Mouse (Mus musculus) spleen, postnatal 36 days (tissue): ENCODE measurements at regions not wholly inside any gene's neighbourhood (a gene's known extent, or its start where the extent isn't known, plus 50 kb on each side); places are given as distances from the start of the nearest gene placed in this dataset.

Experiments
- DNase-seq, 2 experiments: peaks; one replicate each; pipeline ENCODE4 v3.0.0; 2022; ENCODE audit warnings: low spot score in 2 of 2, mixed read lengths in 1 of 2

DNA sequence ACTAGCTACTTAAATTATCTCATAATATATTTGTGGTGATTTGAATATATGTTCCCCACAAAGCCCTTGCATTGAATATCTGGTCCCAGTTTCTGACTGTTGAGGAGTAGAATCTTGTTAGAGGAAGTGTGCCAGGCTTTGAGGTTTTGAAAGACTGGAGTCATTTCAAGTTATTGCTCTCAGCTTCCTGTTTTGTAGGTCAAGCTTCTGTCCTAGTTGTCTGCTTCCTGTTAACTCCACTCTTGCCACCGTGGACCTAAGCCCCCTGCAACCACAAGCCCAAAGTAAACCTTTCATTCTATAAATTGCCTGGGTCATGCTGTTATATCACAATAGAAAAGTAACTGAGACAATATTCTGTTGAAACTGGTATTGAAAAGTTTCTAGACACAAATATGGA, 1232.3 kb upstream of the Lrrc6 start:
- peak in 1 of 2 experiments; percentile 22 for DNase-seq

GRCm38 (mm10) chr15:67729492-67729891, 1228.8 kb upstream of the Lrrc6 start:
- no peak for DNase-seq

DNA sequence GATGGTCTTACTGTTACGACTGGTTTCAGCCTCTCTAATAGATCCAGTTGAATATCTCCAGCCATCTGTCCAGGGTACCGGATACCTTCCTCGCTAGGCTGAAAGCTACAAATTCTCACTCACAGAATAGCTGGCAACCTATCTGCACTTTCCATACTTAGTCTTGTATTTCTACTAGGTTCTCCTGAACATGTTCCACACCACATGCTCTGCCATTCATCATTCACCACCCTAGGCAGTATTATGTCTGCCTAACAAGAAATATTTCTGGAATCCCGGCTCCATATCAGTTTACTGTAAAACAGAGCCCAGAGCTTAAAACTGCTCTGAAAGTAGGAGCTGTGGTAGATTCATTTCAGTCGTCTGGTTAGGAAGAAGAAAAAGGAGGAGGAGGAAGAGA, 1224.5 kb upstream of the Lrrc6 start:
- DNase-seq, result no peak

- no peak for DNase-seq
Measured at GRCm38 (mm10) chr15:67714203-67714602, 1213.5 kb upstream of the Lrrc6 start.

- no peak for DNase-seq
Measured at GRCm38 (mm10) chr15:67686140-67686539, 1185.4 kb upstream of the Lrrc6 start.

- DNase-seq, result no peak
Measured at GRCm38 (mm10) chr15:67673276-67673675, 1172.6 kb upstream of the Lrrc6 start.

DNA sequence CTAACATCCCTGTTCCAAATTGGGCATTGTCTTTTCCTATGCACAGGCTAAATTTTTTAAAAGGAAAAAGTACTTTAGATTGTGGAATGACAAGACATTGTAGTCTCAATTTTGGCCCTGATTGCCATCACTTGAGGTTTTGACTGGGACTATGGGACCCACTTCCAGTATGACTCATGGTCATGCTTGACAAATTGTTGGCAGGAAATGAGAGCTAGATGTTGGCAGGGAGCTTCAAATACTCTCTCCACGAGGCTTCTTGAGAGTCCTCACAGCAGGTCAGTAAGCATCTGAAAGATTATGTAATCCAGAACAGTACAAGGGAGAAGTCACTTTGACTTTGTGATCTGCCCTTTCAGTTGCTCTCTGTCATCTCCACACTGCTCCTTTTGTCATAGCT, 1135.4 kb upstream of the Lrrc6 start:
- no peak for DNase-seq

GRCm38 (mm10) chr15:67626704-67627287, 1126.1 kb upstream of the Lrrc6 start:
- DNase-seq, result no peak

DNA sequence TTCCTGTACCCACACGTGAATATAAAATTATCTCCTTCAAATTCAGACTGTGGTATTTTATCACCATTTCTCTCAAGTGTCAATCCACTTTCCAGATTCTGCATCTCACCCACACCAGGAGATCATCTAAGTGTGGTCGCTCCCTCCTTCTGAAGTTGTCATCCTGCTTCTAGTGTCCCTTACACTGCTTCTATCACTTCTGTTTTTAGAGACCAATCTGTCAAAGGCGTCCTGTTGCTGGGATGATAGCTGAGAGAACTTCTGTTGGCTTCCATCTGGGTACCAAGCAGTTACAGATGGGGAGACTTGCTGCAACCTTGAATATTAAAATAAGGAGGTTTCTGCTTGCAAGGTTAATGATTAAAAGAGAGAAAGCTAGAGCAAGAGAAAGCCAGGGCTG, 1111.2 kb upstream of the Lrrc6 start:
- no peak for DNase-seq

- no peak for DNase-seq
Measured at GRCm38 (mm10) chr15:67598426-67598825, 1097.7 kb upstream of the Lrrc6 start.

DNA sequence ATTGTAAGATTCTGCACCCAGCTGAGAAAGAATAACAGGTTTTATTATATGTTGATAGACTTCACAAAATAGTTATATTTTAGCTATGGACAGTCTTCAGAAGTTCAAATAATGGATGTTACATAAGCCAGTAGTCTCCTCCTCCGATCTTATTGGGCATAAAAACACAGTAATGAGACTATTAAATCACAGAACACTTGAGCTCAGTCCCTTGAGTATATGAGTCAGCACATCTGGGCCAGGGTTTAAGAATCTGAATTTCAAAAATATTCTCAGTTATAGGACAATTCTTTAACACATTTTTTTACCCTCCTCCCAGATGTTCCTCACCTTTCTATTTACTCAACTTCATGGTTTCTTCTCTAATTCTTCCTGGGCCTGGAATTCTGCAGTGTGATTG, 1075.9 kb upstream of the Lrrc6 start:
- DNase-seq, result no peak

DNA sequence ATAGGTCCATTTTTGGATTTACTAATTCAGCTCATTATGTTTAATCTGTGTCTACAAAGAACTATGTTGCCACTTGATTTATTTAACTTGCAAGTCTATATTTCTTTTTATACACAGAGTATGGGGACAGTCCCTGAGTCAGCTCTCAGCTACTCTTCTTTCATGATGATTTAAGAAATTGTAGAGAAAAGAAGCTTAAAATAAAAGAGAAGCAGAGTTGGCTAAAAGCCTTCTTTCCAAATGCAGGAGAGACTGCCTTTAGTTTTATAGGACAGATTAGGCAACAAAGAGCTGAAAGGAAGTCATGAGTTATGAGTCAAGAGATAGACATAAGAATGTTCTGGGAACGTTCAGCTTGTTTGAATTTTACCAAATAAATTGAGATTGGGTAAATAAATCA, 1070.9 kb upstream of the Lrrc6 start:
- no peak for DNase-seq

GRCm38 (mm10) chr15:67557304-67557703, 1056.6 kb upstream of the Lrrc6 start:
- DNase-seq, result no peak

DNA sequence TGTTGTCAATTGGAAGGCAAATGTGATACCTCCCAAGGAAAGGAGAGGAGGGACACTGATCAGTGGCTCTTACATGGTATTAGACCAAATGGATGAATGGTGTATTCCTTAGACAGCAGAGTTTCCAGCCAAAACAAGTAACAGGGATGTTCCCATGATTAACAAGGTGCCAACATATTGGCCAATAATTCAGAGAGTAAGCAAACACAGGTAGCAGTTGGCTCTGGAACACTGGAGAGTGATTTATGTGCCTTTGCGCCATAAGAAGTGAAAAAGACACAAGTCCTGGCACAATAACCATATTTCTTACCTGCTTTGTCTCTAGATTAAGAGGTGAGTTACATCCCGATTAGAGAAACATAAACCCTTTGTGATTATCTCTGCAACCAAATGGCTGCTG, 1051.2 kb upstream of the Lrrc6 start:
- DNase-seq, result no peak

DNA sequence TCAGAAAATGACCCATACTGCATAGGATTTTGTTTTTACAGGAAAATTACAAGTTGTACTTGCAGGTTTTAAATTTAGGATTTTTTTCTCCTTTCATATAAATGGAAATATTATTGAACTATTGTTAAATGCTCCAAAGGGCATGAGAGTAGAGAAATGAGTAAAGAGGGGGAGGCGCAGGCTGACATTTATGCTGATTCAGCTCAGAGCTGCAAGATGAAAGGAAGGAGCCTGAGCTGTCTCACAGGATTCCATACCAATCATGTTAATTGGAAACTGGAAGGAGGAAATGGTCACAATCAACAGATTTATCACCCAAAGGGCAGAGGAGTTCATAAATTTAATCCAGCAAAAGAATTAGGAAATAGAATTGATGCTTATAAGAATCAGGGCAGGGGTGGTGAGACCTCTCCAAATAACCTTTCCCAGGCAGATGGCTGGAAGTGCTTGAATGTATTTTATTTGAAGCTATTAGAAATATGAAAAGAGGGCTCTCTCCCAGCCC, 1046.2 kb upstream of the Lrrc6 start:
- DNase-seq, result no peak

DNA sequence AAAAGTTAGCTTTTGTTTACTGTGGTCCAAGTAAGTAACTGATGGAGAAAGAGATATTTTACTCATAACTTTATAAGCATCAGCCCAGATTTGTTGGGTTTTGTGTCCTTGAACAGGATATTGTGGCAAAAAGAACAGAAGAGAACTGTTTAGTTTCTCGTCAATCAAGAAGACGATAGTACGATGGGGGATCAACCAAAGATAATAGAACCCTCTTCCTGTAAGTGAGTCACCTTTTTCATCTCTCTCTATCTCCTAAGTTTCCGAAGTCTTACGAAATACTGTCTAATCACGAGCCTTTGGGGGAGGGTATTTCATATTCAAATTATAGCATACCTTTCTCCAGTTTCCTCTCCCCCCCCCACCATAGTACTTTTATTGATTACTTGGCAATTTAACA, 1045.0 kb upstream of the Lrrc6 start:
- no peak for DNase-seq

- DNase-seq, result no peak
Measured at GRCm38 (mm10) chr15:67513722-67514121, 1013.0 kb upstream of the Lrrc6 start.

DNA sequence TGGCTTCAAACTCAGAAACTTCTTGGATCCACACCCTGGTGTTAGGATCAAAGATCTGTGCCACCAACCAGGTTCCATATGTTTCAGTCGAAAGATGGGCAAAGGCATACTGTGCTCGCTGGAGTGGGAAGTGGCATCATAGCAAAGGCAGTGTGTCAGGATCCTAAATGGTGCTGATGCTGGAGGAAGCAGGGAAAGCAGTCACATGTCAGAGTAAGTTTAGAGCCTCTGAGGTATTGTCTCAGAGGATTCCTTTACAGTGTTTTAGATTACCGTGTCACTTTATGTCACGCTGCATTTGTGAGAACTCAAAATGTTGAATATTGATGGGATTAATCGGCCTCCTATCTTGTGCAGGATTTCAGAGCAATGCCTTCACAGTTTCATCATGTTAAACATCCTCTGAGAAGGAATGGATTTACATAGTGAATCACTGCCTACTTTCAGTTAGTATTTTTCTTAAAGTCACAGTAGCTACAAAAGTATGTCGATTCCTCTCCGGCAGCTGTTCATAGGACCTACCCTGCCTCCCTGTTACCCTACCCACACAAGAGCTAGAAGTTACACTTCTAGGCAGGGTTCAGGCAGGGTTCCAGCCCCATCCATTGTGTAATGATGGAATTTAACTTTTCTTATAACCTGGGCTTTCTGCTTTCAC, 994.4 kb upstream of the Lrrc6 start:
- DNase-seq, result no peak

- DNase-seq, result peak in 1 of 2 experiments; percentile 15
Measured at GRCm38 (mm10) chr15:67481733-67482132, 981.0 kb upstream of the Lrrc6 start.

GRCm38 (mm10) chr15:67474325-67474724, 973.6 kb upstream of the Lrrc6 start:
- no peak for DNase-seq

DNA sequence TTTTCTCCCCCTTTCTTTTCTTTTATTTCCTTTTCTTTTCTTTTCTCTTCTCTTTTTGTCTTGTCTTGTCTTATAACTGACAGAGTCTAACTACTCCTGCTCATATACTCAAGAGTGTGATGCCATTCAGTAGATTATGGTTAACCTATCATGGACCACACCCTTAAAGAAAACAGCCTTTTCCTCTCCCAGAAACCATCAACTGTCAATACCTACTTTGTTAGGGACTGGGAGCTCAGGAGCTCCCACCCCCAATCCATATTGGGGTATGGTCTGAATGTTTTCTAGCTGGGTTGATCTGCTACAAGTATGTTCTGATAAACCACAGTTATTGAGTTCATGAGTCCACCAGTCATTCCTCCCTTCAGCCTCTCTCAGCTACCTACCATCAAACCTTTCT, 972.3 kb upstream of the Lrrc6 start:
- no peak for DNase-seq

DNA sequence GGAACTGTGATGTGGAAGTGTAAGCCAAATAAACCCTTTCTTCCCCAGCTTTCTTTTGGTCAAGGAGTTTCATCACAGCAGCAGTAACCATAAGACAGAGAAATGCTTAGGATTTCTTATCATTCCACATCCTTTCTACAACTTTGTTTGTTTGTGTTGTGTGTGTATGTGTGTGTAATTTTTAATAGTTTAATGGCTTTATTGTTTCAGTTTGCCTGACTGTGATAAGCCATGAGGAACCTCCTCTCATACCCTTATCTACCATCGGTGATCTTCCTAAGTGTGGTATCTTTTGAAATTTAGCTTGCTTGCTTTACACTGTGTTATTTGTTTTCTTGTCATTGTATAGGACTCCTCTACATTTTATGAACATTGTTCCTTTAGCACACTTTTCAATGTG, 970.6 kb upstream of the Lrrc6 start:
- DNase-seq, result no peak

DNA sequence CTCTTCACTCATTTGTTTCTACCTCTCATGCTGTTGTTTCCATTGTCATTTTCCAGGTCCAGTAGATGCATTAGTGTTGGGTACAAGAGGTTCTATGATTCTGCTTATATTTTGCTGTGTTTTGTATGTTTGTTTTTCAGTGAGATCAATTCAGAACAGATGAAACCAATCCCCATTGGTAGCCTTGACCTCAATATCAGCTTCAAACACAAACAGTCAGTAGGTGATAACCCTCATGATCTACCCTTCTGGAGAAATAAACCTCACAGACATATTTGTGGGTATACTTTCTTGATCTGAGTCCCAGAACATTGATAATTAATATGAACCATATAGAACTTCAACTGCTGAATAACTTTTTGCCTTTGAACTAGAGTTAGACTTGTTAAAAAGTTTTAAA, 969.3 kb upstream of the Lrrc6 start:
- no peak for DNase-seq
